Mouse (Mus musculus): Measurements from ENCODE around the gene Ptma. TPM values are rescaled to one million over a fixed set of nuclear protein-coding genes. Genes with fewer than 3 reads are reported as not detected.

The Ptma gene
- polyA plus RNA-seq, 1 experiment from 2014 or later = 1,392 TPM

- peak; percentile 77 for ATAC-seq (ENCODE audit: low FRiP score, low read depth)
- Histone ChIP-seq H3K9ac (peak overlapping the region; percentile 71), H3K9me3 (no peaks in the 10 kb centered on the region), H3K4me2 (peak overlapping the region; percentile 94), H3K36me3 (peaks cover 4% of the 10 kb centered on the region; the same call in 1 of the 2 replicates), H3K27ac (replicated peaks) (peak overlapping the region; percentile 100), H3K4me3 (peak overlapping the region; percentile 84), H3K4me1 (replicated peaks) (peaks cover 33% of the 10 kb centered on the region), H3K27me3 (no peaks in the 10 kb centered on the region)
- WGBS = 1% methylated on average over 53 of the region's 53 CpGs
Measured at GRCm38 (mm10) chr1:86524619-86525498, 1.7 kb upstream of the Ptma start.

DNA sequence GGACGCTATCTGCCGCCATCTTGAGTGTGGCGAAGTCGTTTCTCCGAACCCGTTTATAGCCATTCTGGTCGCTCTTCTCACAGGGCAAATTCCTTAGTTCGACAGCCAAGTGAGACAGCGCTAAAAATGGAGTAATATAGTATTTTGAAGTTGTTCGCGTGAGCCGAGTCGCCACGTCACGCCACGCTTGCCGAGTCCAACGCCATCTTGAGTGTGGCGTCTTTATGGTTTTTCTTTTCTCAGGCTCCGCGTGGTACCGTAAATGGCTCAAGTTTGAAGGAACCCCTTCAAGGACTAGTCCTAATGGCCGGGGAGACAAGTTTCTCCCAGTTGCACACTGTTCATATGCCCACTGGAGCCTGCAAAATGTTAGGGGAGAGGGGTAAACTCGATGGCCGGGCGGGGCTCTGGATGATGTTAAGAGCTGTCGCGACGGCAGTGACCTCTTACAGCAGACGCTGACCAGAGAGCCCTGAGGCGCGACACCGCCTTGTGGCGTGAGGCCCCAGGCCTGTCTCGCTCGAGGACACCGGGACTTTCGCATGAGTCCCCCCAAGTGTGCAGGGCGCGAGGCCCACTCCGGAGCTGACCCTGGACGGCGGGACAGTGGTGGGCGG is 919 bp upstream of the Ptma start:
- WGBS = under 1% methylated on average over 43 of the region's 44 CpGs

DNA sequence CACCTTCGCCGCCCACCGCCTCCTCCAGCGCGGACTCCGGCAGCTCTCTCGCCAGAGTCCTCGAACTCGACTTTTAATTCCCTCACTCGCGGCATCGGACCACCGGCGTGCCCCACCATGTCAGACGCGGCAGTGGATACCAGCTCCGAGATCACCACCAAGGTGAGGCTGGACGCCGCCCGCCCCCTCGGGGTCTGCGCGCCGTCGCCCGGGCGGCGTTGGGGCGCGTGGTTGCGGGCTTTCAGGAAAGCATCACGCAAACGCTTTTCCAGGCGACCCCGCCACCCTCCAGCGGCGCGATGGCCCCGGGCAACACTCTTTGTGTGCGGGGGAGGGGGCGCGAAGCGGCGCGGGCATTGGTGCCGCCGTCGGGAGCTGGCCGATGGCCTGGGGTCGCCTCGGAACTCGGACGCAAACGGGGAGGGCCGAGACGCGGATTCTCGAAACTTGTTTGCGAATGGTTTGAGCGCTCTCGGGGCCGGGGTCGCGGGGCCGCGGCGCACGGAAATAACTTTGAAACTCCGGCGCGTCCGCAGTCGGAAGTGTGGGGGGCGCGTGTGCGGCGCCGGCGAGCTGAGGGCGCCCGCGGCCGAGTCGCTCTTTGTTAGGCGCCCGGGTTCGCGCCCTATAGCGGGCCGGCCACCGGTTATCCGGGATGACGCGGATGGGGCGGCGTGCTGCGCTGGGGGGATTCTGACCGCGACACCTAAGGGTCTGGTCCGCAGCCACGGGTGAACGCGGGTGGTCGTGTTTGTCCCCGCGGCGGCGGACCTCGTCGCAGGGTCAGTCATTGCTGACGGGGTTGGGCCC is 468 bp downstream of the Ptma start:
- WGBS = under 1% methylated on average over 111 of the region's 111 CpGs
- Histone ChIP-seq H3K9me3 (no peaks in the 10 kb centered on the region), H3K27me3 (no peaks in the 10 kb centered on the region), H3K4me1 (replicated peaks) (peaks cover 48% of the 10 kb centered on the region), H3K9ac (peak overlapping the region; percentile 97), H3K27ac (replicated peaks) (peak overlapping the region; percentile 100), H3K4me2 (peak overlapping the region; percentile 74), H3K36me3 (peaks cover 17% of the 10 kb centered on the region), H3K4me3 (peak overlapping the region; percentile 84)
- peak; percentile 0; the same call in 1 of the 2 replicates for ATAC-seq (ENCODE audit: low FRiP score, low read depth)

More for the DNA sequence above, 919 bp upstream of the Ptma start:
- H3K27ac ChIP-seq (replicated peaks) = peak overlapping the region; percentile 100
- H3K9me3 ChIP-seq = no peaks in the 10 kb centered on the region
- H3K9ac ChIP-seq = peak overlapping the region; percentile 71
- peaks cover 5% of the 10 kb centered on the region for H3K36me3 ChIP-seq
- peaks cover 36% of the 10 kb centered on the region for H3K4me1 ChIP-seq (replicated peaks)
- ATAC-seq (ENCODE audit: low FRiP score, low read depth) = peak; percentile 17
- peak overlapping the region; percentile 84 for H3K4me3 ChIP-seq
- H3K4me2 ChIP-seq = peak overlapping the region; percentile 94
- no peaks in the 10 kb centered on the region for H3K27me3 ChIP-seq

DNA sequence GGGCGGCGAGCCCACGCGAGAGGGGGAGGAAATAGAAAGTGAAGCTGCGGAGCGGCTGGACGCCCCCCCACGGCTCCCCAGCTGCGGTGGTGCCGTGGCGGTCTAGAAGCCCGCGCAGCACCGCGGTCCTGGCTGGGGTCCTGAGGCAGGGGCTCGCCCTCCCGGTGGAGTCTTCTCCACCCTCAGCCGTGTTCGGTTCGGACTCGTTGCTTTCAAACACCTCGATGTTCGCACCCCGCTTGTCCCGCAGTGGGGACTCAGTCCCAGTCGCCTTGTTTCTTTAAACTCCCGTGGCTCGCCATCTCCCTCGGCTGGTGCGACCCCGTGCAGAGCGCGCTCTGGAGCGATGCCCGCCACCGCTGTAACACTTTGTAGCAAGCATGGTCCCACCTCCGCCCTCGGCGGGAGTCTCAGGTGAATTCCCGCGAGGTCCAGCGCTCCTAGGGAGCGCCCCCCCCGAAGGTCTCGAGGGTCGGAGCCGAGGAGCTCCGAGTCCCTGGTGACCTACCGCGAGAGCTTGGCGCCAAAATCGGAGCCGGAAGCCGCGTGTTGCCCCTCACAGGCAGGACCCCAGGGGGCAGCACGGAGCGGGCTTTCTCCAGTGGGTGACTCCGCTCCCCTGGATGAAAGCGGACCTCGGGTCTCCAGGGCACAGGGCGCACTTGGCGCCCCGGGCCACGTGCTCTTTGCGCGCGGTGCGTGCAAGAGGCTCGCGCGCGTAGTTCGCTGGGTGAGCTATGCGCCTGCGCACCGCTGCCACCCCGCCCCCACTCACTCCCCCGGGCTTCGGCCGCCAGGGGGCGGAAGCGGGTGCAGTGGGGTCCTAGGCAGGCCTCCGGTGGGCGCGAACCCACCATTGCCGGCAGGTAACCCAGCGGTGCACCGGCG is 1.3 kb downstream of the Ptma start:
- under 1% methylated on average over 86 of the region's 89 CpGs for WGBS
- Histone ChIP-seq H3K27me3 (no peaks in the 10 kb centered on the region), H3K4me1 (replicated peaks) (peaks cover 48% of the 10 kb centered on the region), H3K9ac (peak overlapping the region; percentile 97), H3K27ac (replicated peaks) (peak overlapping the region; percentile 100), H3K4me3 (peak overlapping the region; percentile 84), H3K36me3 (peaks cover 17% of the 10 kb centered on the region), H3K4me2 (peak overlapping the region; percentile 74), H3K9me3 (no peaks in the 10 kb centered on the region)
- ATAC-seq (ENCODE audit: low FRiP score, low read depth) = no peak

GRCm38 (mm10) chr1:86528571-86529180 is 2.1 kb downstream of the Ptma start:
- Histone ChIP-seq H3K4me3 (peak overlapping the region; percentile 84), H3K4me2 (peak overlapping the region; percentile 74), H3K9me3 (no peaks in the 10 kb centered on the region), H3K4me1 (replicated peaks) (peaks cover 48% of the 10 kb centered on the region), H3K36me3 (peaks cover 17% of the 10 kb centered on the region), H3K27ac (replicated peaks) (peak overlapping the region; percentile 100), H3K9ac (peak overlapping the region; percentile 97), H3K27me3 (no peaks in the 10 kb centered on the region)
- no peak for ATAC-seq (ENCODE audit: low FRiP score, low read depth)
- under 1% methylated on average over 15 of the region's 15 CpGs for WGBS

GRCm38 (mm10) chr1:86529590-86529989 is 3.1 kb downstream of the Ptma start:
- Histone ChIP-seq H3K4me3 (peak overlapping the region; percentile 84), H3K9ac (peak overlapping the region; percentile 97), H3K27ac (replicated peaks) (peak overlapping the region; percentile 31; the same call in 1 of the 2 replicates), H3K36me3 (peaks cover 17% of the 10 kb centered on the region), H3K27me3 (no peaks in the 10 kb centered on the region), H3K4me1 (replicated peaks) (peaks cover 41% of the 10 kb centered on the region), H3K9me3 (no peaks in the 10 kb centered on the region), H3K4me2 (peak overlapping the region; percentile 74)
- 41% methylated on average over 4 of the region's 4 CpGs for WGBS
- ATAC-seq (ENCODE audit: low FRiP score, low read depth) = no peak

GRCm38 (mm10) chr1:86530871-86531546 is 4.5 kb downstream of the Ptma start:
- Histone ChIP-seq H3K27me3 (no peaks in the 10 kb centered on the region), H3K4me2 (peak overlapping the region; percentile 41; the same call in 1 of the 2 replicates), H3K9ac (no peak overlapping the region), H3K36me3 (peaks cover 17% of the 10 kb centered on the region), H3K27ac (replicated peaks) (0 out of 2 replicates have a peak overlapping the region, but pooled peaks have one; percentile 71), H3K9me3 (no peaks in the 10 kb centered on the region), H3K4me3 (no peak overlapping the region), H3K4me1 (replicated peaks) (peaks cover 36% of the 10 kb centered on the region)
- 16% methylated on average over 4 of the region's 4 CpGs for WGBS
- ATAC-seq (ENCODE audit: low FRiP score, low read depth) = no peak

GRCm38 (mm10) chr1:86531547-86532321 is 5.2 kb downstream of the Ptma start:
- peak overlapping the region; percentile 41 for H3K4me2 ChIP-seq
- 9% methylated on average over 13 of the region's 13 CpGs for WGBS
- peak overlapping the region; percentile 71 for H3K27ac ChIP-seq (replicated peaks)
- H3K9ac ChIP-seq = 0 out of 2 replicates have a peak overlapping the region, but pooled peaks have one; percentile 18
- peak; percentile 23; the same call in 1 of the 2 replicates for ATAC-seq (ENCODE audit: low FRiP score, low read depth)
- H3K27me3 ChIP-seq = no peaks in the 10 kb centered on the region
- peak overlapping the region; percentile 7 for H3K4me3 ChIP-seq
- H3K36me3 ChIP-seq = peaks cover 17% of the 10 kb centered on the region
- H3K4me1 ChIP-seq (replicated peaks) = peaks cover 36% of the 10 kb centered on the region
- no peaks in the 10 kb centered on the region for H3K9me3 ChIP-seq

GRCm38 (mm10) chr1:86532362-86533051 is 6.0 kb downstream of the Ptma start:
- Histone ChIP-seq H3K4me2 (peak overlapping the region; percentile 41), H3K4me1 (replicated peaks) (peaks cover 36% of the 10 kb centered on the region), H3K27me3 (no peaks in the 10 kb centered on the region), H3K4me3 (peak overlapping the region; percentile 7; the same call in 1 of the 2 replicates), H3K27ac (replicated peaks) (peak overlapping the region; percentile 71), H3K9me3 (no peaks in the 10 kb centered on the region), H3K9ac (no peak overlapping the region), H3K36me3 (peaks cover 17% of the 10 kb centered on the region)
- ATAC-seq (ENCODE audit: low FRiP score, low read depth) = peak; percentile 49; the same call in 1 of the 2 replicates
- 24% methylated on average over 11 of the region's 11 CpGs for WGBS

Data from hindbrain, embryonic 15.5 days (tissue).